ENCODE assay signal across 8 mouse cellular contexts in the genomic region with DNA sequence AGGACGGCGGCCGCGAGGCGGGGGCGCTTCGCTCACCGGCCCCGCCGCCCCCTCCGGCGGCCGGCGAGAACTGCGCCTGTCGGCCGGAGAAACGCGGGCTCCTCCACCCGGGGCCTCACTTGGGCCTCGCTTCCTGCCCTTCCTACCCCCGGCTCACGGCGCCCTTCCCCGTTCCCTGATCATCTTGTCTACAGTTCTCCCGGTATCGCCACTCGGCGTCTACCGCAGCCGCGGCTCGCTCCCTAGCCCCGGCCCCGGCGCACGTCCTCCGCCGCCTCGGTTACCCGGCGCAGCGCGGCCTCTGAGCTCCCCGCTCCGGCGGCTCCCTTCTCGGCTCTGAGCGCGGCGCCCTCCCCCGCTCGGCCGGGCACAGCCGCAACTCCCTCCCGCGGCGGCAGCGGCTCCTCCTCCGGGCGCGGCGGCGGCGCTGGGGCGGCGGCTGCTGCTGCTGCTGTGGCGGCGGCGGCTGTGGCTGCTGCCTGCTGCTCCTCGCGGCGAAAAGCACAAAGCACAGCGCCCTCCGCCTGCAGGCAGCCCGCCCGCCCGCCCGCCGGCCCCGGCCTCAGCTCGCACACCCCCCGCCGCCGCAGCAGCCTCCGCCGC. TPM values are rescaled to one million over a fixed set of nuclear protein-coding genes. Genes with fewer than 3 reads are reported as not detected.
DNase-seq lines count a peak whose midpoint lies in the region; ATAC-seq lines count a peak whose summit lies in the region.

No protein-coding gene starts in this region.

- H3K36me3 ChIP-seq in embryonic facial prominence, embryonic 12.5 days = peaks cover 26% of the 10 kb centered on the region
- peaks cover 32% of the 10 kb centered on the region for H3K36me3 ChIP-seq in heart, embryonic 14.5 days (ENCODE audit: control insufficient read depth, insufficient read depth, low read length)

- peak overlapping the region; percentile 99 for H3K4me3 ChIP-seq in embryonic facial prominence, embryonic 12.5 days
- H3K4me3 ChIP-seq in heart, embryonic 14.5 days (ENCODE audit: control insufficient read depth in 1 of 2, insufficient read depth in 1 of 2, low read depth in 1 of 2, low read length in 2 of 2) = peak overlapping the region; percentile 64 to 100

- peak; percentile 74 to 79 for DNase-seq in B cell, adult 2 months
- peak; percentile 82 for DNase-seq in Muller cell, postnatal 12 days (ENCODE audit: inconsistent ontology term)
- peak; percentile 63 for DNase-seq in layer of hippocampus, adult 9-11 months
- peak; percentile 53 for DNase-seq in lung, postnatal 14 days
- DNase-seq in right cerebral cortex, postnatal 10 days (ENCODE audit: low spot score in 2 of 2) = peak; percentile 68 to 76

- under 1% methylated on average over 68 of the region's 87 CpGs for WGBS in embryonic facial prominence, embryonic 12.5 days
- WGBS in heart, embryonic 14.5 days = 1% methylated on average over 28 of the region's 87 CpGs

- peak overlapping the region; percentile 100 for H3K27ac ChIP-seq in embryonic facial prominence, embryonic 12.5 days
- peak overlapping the region; percentile 77 to 99 for H3K27ac ChIP-seq in heart, embryonic 14.5 days (replicated peaks in 1 of 2; ENCODE audit: control insufficient read depth in 1 of 2, insufficient read depth in 1 of 2, low read depth in 2 of 2, low read length in 2 of 2)

- no peaks in the 10 kb centered on the region for H3K27me3 ChIP-seq in embryonic facial prominence, embryonic 12.5 days
- no peaks in the 10 kb centered on the region for H3K27me3 ChIP-seq in heart, embryonic 14.5 days (ENCODE audit: control insufficient read depth, insufficient read depth, low read length)

- no peak for ATAC-seq in embryonic facial prominence, embryonic 12.5 days (ENCODE audit: insufficient number of reproducible peaks, insufficient read depth, low FRiP score, low TSS enrichment)
- 0 out of 2 replicates have a peak, but pooled peaks have one; percentile 18 for ATAC-seq in heart, embryonic 14.5 days (ENCODE audit: insufficient number of reproducible peaks, insufficient read depth, low FRiP score, low read depth)
- no peak for ATAC-seq in erythroid progenitor cell, adult 5-6 weeks (replicated peaks; ENCODE audit: low FRiP score, poor library complexity, severe bottlenecking)

- H3K4me2 ChIP-seq in embryonic facial prominence, embryonic 12.5 days (replicated peaks) = peak overlapping the region; percentile 89
- H3K4me2 ChIP-seq in heart, embryonic 14.5 days (ENCODE audit: low read length) = peak overlapping the region; percentile 87

- H3K9ac ChIP-seq in embryonic facial prominence, embryonic 12.5 days = peak overlapping the region; percentile 100
- peak overlapping the region; percentile 100 for H3K9ac ChIP-seq in heart, embryonic 14.5 days (ENCODE audit: low read length)

- no peaks in the 10 kb centered on the region for H3K9me3 ChIP-seq in embryonic facial prominence, embryonic 12.5 days
- H3K9me3 ChIP-seq in heart, embryonic 14.5 days (ENCODE audit: control insufficient read depth, low read length) = no peaks in the 10 kb centered on the region

- H3K4me1 ChIP-seq in embryonic facial prominence, embryonic 12.5 days = peaks cover 21% of the 10 kb centered on the region
- H3K4me1 ChIP-seq in heart, embryonic 14.5 days (ENCODE audit: control insufficient read depth in 2 of 2, insufficient read depth in 2 of 2, low read length in 2 of 2) = peaks cover 3 to 23% of the 10 kb centered on the region in 2 experiments

RNA-seq across cellular contexts. Expression of a gene that starts 2.1 kb away (rescaled TPM):
- polyA plus RNA-seq in embryonic facial prominence, embryonic 12.5 days (2016; fragmentation: Nextera tagmentation; extraction: Ambion mirVana) = 103 and 114 TPM in 2 replicates
- 50.2 and 53.6 TPM in 2 replicates for polyA plus RNA-seq in heart, embryonic 14.5 days (2014; fragmentation: Nextera tagmentation; extraction: Ambion mirVana)
- 77.5 and 82.2 TPM in 2 replicates for total RNA-seq in erythroid progenitor cell, adult 5-6 weeks (2015; ENCODE audit: low replicate concordance)
- total RNA-seq in erythroid progenitor cell, adult 5-6 weeks (2017; ENCODE audit: low replicate concordance) = 281 and 468 TPM in 2 replicates

RNA-seq across cellular contexts. Expression of a gene that starts 21.0 kb away (rescaled TPM):
- polyA plus RNA-seq in embryonic facial prominence, embryonic 12.5 days (2016; fragmentation: Nextera tagmentation; extraction: Ambion mirVana) = 25.0 and 26.1 TPM in 2 replicates
- 7.0 and 10.6 TPM in 2 replicates for polyA plus RNA-seq in heart, embryonic 14.5 days (2014; fragmentation: Nextera tagmentation; extraction: Ambion mirVana)
- 14.3 and 22.0 TPM in 2 replicates for total RNA-seq in erythroid progenitor cell, adult 5-6 weeks (2015; ENCODE audit: low replicate concordance)
- total RNA-seq in erythroid progenitor cell, adult 5-6 weeks (2017; ENCODE audit: low replicate concordance) = 9.8 and 16.8 TPM in 2 replicates

RNA-seq across cellular contexts. Expression of a gene that starts 32.7 kb away (rescaled TPM):
- polyA plus RNA-seq in embryonic facial prominence, embryonic 12.5 days (2016; fragmentation: Nextera tagmentation; extraction: Ambion mirVana) = 48.9 and 53.6 TPM in 2 replicates
- 39.1 and 46.5 TPM in 2 replicates for polyA plus RNA-seq in heart, embryonic 14.5 days (2014; fragmentation: Nextera tagmentation; extraction: Ambion mirVana)
- 46.1 and 52.6 TPM in 2 replicates for total RNA-seq in erythroid progenitor cell, adult 5-6 weeks (2015; ENCODE audit: low replicate concordance)
- 36.9 and 43.5 TPM in 2 replicates for total RNA-seq in erythroid progenitor cell, adult 5-6 weeks (2017; ENCODE audit: low replicate concordance)

RNA-seq across cellular contexts. Expression of a gene that starts 48.6 kb away (rescaled TPM):
- polyA plus RNA-seq in embryonic facial prominence, embryonic 12.5 days (2016; fragmentation: Nextera tagmentation; extraction: Ambion mirVana) = 24.5 and 26.4 TPM in 2 replicates
- 5.6 and 11.8 TPM in 2 replicates for polyA plus RNA-seq in heart, embryonic 14.5 days (2014; fragmentation: Nextera tagmentation; extraction: Ambion mirVana)
- total RNA-seq in erythroid progenitor cell, adult 5-6 weeks (2015; ENCODE audit: low replicate concordance) = 5,198 and 5,361 TPM in 2 replicates
- total RNA-seq in erythroid progenitor cell, adult 5-6 weeks (2017; ENCODE audit: low replicate concordance) = 5,184 and 5,388 TPM in 2 replicates

RNA-seq across cellular contexts. Expression of a gene that starts 48.9 kb away (rescaled TPM):
- polyA plus RNA-seq in embryonic facial prominence, embryonic 12.5 days (2016; fragmentation: Nextera tagmentation; extraction: Ambion mirVana) = 0.10 and 0.18 TPM in 2 replicates
- polyA plus RNA-seq in heart, embryonic 14.5 days (2014; fragmentation: Nextera tagmentation; extraction: Ambion mirVana) = 0.09 and 0.11 TPM in 2 replicates
- not detected in 2 replicates for total RNA-seq in erythroid progenitor cell, adult 5-6 weeks (2015; ENCODE audit: low replicate concordance)
- total RNA-seq in erythroid progenitor cell, adult 5-6 weeks (2017; ENCODE audit: low replicate concordance) = not detected in 2 replicates
